Mouse (Mus musculus): Measurements from ENCODE around the gene Cep128. TPM values are rescaled to one million over a fixed set of nuclear protein-coding genes. Genes with fewer than 3 reads are reported as not detected.

Cep128 gene
- polyA plus RNA-seq (2014; fragmentation: Illumina TruSeq; extraction: RNeasy Lipid Tissue Mini Kit (QIAGEN cat#74804); ENCODE audit: low replicate concordance): 5.2 TPM

GRCm38 (mm10) chr12:91384281-91385017 lies at the start of gene Cep128, which contains the start of gene Tshr:
Gene Cep128, minus strand, starts transcription at chr12:91384409.
Gene Tshr, plus strand, starts transcription at chr12:91384563.

Other genes with a start within 250 kb of the Cep128 start
- gene Tshr, start 154 bp upstream of the Cep128 start, polyA plus RNA-seq (2014; fragmentation: Illumina TruSeq; extraction: RNeasy Lipid Tissue Mini Kit (QIAGEN cat#74804); ENCODE audit: low replicate concordance): 0.56 TPM
- gene Gtf2a1, start 206.1 kb upstream of the Cep128 start, polyA plus RNA-seq (2014; fragmentation: Illumina TruSeq; extraction: RNeasy Lipid Tissue Mini Kit (QIAGEN cat#74804); ENCODE audit: low replicate concordance): 21.3 TPM